Mouse (Mus musculus) kidney, postnatal 14 days (tissue): Measurements from ENCODE around the gene Cish.

ENCODE experiments used
- DNase-seq: peaks from one replicate; pipeline ENCODE4 v3.0.0; 2022; ENCODE audit warnings: mixed read lengths

Cish gene

DNA sequence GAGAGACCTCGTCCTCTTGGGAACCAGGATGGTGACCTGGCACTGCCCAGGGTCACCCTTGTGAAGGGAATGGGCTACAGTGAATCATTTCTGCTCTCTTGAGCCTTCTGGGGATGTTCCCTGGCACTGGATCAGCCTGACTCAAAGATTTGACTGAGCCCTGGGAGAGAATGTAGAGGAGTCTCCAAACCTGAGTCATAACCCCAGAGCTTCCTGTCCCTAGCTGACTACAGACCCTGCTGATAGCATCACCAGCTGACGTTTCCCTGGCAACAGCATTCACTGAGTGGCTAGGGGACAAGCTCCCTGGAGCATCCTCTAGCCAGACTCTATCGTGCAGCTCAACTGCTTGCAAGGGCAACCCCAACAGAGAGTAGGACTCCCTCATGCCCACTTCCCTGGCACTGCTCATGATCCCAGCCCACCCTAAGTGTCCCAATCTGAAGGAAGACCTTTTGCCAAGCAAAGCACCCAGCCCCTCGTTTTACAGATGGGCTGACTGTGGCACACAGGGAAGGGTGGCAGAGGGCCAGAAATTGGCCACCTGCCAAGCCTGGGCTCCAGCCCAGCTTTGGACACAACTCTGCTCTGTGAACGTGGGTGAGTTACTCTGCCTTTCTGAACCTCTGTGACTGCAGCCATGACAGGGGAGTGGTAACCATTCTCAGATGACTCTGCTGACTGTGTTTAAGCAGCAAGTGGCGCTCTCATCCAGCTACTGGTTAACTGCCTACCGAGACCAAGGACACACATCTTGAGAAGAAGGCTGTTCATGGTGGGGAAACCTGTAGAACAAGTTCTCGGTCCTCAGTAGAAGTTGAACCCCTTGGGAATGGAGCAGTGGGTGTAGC, 17.1 kb upstream of the Cish start:
- peak; percentile 44 for DNase-seq

DNA sequence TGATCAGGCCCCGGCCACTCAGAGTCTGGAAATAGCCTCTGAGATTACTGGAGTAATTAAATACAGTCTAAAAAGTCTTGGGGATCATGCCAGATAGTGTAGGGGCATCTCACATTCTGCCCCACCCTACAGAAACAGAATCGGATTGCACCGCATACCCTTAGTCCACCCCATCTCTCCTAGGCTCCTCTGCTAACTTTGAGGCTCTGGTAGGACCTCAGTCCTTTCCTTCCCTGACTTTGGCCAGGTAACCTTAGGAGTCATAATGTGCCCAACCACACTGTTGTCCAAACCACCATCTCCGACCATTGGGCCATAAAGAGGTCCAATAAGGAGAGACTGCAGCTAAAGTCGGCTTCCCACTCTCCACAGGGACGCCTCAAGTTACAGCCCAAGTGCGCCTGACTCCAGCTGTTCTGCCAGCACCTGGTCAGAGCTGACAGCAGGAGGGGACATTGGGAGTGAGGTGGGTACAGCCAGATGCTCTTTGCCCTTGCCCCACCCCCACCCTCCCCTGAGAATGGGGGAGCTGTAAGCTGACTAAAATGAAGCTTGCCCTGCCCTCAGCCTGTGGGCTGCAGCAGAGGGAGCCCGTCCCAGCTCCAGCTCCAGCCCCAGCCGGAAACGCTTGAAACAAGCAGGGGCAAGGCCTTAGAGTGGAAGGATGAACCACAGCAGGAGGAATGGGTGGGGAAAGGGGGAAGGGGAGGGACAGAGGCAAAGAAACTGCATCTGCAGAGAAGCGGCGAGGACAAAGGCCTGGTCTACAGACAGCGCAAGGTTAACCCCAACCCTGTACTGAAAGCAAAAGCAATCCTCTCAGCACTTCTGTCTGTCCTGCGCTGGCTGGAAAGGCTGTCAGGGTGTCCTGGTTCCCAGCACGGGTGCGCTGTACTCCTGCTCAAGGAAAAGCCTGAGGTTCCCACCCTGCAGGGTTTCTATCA, 16.2 kb upstream of the Cish start:
- DNase-seq, result peak; percentile 63

DNA sequence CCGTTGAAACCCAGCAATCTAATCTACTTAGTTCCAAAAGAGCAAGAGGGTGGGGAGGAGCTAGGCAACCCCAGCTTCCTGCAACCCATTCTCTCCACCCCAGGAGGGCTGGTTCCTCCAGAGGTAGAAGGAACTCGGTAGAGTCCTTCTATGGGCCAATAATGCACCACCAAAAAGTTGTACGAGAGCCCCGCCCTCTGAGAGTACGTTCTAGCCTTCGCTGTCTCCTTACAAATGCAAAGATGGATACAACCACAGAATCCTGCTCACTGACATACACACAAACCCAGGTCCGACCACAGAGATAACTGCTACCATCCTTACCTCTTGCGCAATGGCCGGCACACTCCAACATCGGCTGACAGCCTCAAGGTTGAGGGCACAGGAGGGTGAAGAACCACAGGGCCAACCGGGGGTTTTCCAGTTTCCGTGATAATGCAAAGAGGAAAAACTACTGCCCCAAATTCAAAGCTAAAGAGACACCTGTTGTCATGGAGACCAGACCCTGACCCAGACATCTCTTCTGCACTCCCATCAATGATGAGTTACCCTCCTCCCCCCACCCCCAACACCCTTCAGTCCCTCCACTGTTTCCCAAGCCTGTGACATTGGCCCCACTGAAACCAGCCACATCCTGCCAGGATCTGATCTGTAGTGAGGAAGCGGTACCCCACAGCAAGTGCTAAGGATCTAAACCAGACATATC, 15.4 kb upstream of the Cish start:
- DNase-seq, result no peak

DNA sequence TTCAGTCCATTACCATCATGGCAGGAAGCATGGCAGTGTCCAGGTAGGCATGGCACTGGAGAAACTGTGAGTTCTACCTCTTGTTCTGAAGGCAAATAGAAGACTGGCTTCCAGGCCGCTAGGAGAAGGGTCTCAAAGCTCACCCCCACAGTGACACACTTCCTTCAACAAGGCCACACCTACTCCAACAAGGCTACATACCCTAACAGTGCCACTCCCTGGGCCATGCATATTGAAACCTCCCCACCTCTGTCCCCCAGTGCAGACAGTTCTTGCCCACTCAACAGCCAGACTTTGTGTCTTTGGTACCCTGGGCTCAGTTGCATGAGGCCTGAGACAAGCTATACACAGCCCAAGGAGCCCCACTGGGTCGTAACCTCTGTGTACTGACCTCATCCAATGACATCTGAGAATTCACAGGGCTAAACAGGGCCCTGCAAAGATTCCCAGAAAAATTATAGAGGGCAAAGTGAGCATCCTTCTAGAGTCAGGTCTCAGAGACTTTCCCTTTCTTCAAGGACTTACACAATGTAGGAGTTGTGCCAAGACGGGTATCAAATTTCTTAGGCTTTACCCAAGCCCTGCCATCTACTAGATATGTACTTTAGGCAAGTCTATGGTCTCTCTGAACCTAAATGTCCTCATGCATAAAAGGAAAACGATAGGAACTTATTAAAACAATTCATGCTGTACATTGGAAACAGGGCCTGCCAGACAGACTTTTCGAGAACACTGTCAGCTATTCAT, 14.4 kb upstream of the Cish start:
- no peak for DNase-seq

DNA sequence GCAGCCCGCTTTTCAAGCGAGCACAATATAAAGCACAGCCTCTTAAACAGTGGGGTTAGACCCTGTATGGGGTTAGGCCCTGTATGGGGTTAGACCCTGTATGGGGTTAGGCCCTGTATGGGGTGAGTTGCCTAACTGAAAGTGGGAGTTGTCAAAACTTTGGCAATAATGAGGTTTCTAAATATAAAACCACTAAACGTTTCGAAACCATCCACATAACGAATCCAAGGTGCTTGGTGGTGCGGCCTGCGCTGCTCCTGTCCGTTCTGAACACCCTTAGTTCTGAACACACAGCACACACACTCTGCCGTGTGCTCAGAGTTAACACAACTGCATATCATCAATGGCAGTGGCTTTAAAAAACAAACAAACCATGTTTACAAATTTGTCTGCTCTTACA, 12.9 kb upstream of the Cish start:
- no peak for DNase-seq

DNA sequence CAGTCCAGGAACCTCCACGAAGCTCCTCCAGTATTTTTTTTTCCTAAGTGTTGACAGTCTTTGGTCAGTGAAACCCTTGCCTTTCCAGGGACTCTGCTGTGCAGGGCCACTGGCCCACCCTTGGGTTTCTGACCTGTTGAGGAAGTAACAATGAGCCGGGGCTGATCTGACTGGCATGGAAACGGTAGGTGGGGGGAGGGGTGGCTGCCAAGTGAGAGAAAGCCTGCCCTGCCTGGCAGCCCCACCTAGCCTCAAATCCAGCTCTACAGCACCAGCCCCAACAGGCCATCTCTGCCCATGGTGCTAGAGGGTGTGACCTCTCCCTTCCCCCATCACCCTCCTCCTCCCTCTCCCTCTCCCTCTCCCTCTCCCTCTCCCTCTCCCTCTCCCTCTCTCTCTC, 10.8 kb upstream of the Cish start:
- DNase-seq, result peak; percentile 59

DNA sequence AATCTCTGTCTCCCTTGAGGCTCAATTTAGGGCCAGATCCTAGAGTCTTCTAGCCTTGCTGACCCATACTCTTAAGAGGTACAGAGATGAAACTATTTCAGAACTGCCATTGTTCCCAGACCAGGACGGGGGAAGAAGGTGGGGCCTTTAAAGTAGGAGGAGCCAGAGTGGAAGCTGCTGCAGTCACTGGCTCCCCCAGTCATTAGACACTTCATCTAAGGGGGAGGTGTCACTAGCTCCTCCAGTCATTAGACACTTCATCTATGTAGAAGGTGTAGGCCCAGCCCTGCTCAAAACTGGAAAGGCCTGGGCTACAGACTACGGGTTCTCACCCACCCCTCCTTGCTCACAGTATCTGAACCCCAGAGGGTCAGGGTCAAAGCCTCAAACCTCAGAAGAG, 8.5 kb upstream of the Cish start:
- no peak for DNase-seq

DNA sequence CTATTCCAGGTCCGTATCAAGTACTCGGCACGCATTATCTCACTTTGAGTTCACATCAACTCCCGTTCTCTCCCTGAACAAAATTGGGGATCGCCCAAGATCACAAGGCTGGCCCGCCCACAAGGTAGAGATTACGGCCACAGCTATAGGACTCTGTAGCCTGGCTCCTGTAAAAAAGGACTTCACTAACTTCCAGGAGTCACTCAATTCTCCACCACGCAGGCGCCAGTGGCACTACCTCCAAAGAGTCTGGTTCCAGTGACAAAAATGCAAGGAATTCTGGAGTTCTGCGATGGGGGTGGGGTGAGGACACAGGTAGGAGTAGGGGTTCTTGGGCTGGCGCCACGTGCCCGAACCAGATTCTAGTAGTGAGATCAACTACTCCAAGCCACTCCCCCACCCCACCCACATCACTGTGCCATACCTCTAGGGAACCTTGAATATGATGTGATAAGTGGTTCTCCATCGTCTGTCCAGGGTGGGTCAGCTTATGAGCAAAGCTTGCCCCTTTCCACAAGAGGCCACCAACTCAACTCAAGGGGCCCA, 7.6 kb upstream of the Cish start:
- no peak for DNase-seq

DNA sequence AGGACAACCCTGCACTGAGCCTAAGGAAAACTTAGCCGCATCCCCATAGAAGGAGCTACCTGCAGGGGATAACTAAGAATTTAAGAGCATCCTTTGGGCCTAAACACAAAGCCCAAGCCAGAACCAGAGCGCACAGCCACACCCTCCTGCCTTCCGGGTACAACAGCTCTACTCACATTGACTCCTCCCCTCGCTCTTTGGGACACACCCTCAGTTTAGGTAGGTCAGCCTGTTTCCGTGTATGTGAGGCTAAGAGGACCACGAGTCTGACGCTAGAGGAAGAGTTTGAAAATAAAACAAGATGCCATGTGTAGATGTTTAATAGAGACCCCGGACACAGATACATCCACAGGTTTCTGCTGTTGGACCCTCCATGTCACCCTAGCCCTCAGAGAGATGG, 7.1 kb upstream of the Cish start:
- peak; percentile 52 for DNase-seq

DNA sequence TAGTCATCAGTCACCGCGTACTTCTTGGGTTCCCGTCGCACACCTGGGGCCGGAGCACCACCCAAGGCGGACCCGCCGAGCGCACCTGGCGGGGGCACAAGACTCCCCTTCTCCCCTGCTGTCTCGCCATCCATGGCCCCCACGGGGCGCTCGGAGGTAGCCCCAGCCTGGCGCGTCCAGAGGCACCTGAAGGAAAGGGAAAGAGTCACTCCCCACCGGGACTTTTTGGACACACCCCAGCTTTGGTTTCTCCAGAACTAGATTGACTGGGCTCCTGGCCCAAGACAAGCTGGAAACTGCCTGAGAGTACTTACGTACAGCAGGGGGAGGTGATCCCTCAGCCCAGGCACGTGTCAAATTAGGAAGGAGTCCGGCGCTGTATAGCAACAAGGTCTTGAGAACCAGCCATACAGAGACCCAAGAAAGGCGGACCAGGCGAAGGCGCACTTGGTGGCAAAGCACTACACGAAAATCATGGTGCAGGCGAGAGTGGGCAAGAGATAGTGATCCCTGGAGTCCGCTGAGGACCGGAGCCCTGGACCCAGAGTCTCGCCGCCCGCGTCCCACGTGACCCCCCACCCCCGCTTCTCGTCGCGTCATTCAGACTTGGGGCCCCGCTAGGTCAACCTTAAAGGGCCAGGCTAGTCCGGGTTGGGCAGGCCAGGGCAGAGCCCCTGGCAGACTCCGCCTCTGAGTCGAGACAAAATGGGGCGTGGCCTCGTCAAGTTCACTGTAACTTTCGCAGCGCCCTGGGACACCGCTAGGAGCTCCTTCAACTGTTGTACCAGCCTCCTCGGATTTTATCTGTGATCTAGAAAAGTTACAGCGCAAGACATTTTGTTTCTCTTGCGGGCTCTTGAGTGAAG, 6.4 kb upstream of the Cish start, which contains the start of gene Mapkapk3:
Gene Mapkapk3 (minus strand): TSS at position 667 of the 866 bp plus-strand sequence.
- DNase-seq, result peak; percentile 93

DNA sequence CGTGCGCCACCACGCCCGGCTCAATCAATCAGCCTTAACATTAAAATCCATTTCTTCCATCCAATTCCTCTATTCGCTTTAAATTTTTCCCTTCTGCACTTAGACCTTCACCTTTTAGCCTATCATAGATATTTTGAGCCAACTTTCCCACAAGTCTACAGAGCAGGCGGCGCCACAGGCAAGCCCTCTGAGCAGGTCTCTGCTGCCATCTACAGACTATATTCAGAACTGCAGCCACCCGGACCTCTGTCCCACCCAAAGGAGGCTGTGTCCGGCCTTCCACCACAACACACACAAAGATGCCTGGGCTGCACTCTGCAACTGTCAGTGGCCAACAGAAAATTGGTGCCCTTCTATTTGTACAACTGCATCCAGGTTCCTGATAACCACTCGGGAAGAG, 4.9 kb upstream of the Cish start:
- DNase-seq, result peak; percentile 88

DNA sequence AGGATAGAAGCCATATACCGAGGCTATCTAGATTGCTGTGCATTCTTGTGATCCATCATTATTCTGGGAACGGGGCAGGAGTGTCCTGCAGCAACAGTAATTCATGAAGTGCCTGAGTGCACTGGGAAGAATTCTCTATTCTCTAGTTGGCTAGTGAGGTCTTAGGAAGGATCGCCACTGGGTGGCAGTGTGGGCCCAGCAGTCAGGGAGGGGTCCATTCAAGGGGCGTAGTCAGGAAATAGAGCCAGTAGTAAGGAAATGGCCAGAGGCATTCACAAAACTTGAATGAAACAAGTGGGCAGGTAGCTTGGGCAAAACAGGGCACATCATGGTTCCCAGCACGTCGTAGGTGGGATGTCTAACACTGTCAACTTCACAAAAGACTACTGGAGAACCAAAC, 1.6 kb upstream of the Cish start:
- DNase-seq, result peak; percentile 89

DNA sequence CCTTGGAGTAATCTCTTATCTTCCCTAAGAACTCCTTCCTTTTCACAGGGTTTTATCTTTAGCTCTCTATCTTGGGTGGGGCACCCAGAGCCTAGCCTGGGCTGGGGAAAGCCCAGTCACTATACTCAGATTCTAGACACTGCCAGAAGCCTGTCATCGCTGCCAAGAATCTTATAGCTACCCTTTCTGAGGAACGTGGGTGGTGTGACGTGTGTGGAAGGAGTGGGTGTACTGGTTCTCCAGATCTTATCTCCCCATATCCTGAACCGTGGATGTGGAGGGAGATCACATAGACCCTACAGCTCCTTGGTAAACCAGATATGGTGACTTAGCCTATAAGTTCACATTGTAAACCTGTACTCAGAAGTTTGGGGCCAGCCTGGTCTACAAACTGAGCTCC, 210 bp upstream of the Cish start:
- DNase-seq, result no peak

DNA sequence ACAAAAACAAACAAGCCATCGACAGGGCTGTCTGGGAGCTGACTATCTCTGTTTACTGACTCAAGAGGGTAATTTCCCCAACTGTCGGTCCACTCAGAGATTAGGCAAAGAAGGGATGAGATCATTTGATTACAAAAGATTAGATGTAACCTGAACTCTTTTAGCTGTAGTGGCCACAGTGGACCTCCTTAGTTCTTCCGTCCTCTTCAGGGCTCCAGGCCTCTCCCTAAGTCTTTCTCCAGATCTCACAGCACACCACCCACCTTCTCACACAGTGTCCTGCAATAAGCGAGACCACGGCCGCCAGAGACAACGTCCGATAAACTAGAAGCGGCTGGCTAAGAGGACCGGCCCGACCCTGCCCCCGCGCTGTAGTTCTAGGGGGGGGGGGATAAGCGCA, 215 bp downstream of the Cish start:
- DNase-seq, result no peak

DNA sequence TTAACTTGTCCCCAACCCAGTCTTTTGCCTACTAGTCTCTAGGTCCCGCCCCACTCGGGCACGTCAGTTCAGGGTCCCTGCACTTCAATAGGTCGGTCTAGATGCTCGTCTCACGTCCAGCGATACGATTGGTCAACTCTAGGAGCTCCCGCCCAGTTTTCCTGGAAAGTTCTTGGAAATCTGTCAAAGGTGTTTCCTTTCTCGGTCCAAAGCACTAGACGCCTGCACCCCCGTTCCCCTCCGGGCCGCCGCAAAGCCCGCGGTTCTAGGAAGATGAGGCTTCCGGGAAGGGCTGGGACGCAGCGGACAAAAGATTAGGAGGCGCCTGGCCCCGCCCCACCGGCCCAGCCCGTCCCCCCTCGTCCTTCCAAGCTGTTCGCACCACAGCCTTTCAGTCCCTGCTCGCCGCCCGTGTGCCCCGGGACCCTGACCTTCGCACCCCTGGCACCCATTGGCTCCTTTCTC, 707 bp downstream of the Cish start:
- DNase-seq, result peak; percentile 98

DNA sequence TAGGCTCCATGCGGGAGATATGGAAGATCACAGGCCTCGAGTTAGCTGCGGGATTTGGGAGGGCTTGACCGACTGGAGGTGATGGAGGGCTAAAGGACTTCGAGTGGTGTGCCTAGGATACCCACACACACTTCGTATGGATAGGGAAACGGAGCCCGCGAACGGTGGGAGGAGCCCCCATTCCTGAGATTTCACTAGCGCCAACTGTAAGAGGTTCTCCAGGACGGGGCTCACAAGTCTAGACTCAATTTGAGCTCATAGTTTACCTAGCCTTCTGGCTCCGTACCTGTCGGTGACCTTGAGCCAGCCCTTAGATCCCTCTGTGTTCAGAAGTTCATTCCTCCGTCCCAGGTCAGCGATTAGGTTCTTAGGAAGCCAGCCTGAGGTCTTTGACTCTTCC, 1.2 kb downstream of the Cish start:
- DNase-seq, result no peak

DNA sequence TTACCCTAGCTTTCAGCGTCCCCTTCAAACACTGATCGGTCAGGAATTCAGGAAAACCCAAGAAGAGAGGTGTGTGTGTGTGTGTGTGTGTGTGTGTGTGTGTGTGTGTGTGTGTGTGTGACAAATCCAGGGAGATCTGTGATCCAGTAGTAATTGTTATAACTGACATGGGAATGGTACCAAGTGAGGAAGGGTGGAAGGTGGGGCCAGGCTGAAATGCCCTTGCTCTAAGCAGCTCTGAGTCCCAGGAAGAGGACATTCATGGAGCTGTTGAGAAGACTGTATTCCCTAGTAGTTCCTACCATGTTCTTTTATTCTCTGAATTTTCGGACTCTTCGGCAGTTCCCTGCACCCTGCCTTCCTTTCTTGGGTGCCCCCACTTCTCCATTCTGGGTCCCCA, 1.8 kb downstream of the Cish start:
- no peak for DNase-seq

DNA sequence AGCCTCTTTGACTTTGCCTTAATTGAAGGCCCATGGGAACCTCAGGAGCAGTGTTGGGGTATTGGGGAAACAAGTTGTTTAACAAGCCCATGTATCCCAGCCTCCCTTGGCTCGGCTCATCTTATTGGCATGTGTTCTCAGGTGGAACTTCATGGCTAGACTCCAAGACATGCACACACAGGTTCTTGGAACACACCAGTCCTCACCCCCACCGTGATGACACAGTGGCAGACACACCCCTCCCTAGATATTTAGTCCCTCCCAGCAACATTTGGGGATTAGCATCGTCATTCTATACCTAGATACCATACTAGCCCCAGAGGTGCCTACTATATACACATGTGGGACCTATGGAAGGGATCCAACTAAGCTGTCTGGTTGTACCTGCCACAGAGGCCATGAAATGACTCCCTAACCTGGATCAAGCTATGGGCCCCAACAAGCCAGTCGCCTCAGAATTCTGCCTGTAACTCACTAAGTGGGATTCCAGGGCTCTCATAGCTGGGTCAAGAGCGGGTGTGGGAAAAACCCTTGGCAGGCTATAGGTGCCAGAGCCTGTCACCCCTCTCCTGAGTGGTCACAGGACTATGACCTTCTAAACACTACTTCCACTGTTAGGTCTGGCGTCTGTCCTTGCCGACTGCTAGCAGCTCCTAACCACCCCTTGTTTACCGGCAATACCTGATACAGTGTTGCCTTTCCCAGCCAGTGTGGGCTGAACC, 2.4 kb downstream of the Cish start:
- peak; percentile 72 for DNase-seq

DNA sequence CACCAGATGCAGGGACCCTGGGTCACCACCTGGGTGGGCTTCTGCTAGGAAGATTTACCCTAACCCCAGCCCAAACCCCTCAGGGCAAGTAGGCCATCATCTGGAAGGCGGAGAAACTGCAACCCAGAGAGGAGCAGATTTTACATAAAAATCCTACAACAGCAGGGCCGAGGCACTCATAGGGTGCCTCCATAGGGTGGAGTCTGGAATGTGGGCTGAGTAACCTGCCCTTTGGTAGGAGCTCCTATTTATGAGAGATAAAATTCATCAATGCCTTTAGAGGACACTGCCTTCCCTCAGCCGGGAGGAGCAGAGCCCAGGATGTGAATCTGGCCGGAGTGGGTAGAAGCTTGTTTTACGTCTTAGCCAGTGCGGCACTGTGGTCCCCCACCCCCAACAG, 3.0 kb downstream of the Cish start:
- no peak for DNase-seq

DNA sequence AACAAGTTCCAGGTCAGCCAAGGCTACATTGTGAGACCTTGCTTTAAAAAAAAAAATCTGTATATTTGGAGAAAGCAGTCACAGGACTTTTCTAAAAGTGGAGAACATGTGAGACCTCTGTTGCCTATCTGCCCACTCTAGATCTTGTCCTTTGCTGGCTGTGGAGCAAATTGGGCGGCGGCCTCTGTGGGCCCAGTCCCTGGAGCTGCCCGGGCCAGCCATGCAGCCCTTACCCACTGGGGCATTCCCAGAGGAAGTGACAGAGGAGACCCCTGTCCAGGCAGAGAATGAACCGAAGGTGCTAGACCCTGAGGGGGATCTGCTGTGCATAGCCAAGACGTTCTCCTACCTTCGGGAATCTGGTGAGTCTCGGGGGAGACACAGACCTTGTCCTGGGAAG, 4.0 kb downstream of the Cish start:
- DNase-seq, result no peak
